Comparison of ENCODE assay signal across 7 mouse cellular contexts in genomic region chr13:55622649-55623541, GRCm38 (mm10). TPM values are rescaled to one million over a fixed set of nuclear protein-coding genes. Genes with fewer than 3 reads are reported as not detected.
DNase-seq lines count a peak whose midpoint lies in the region; ATAC-seq and TF ChIP-seq lines count a peak whose summit lies in the region.

Gene Caml, plus strand, starts transcription at chr13:55623005.

- no peaks in the 10 kb centered on the region for H3K9me3 ChIP-seq in embryonic facial prominence, embryonic 10.5 days
- H3K9me3 ChIP-seq in intestine, postnatal 0 days (ENCODE audit: control insufficient read depth), result no peaks in the 10 kb centered on the region
- no peaks in the 10 kb centered on the region for H3K9me3 ChIP-seq in midbrain, embryonic 12.5 days

- H3K27me3 ChIP-seq in embryonic facial prominence, embryonic 10.5 days (replicated peaks; ENCODE audit: low read depth, poor library complexity, severe bottlenecking), result no peaks in the 10 kb centered on the region
- H3K27me3 ChIP-seq in intestine, postnatal 0 days (replicated peaks; ENCODE audit: control insufficient read depth, insufficient read depth, low read length), result no peaks in the 10 kb centered on the region
- H3K27me3 ChIP-seq in midbrain, embryonic 12.5 days, result 0 out of 2 replicates have a peak, but pooled peaks cover 3% of the 10 kb centered on the region
- H3K27me3 ChIP-seq in small intestine, adult 2 months (ENCODE audit: control insufficient read depth, insufficient read depth, low read length), result no peaks in the 10 kb centered on the region

- peak; percentile 97 for ATAC-seq in intestine, postnatal 0 days
- peak; percentile 98 for ATAC-seq in midbrain, embryonic 12.5 days (ENCODE audit: low FRiP score, low read depth)

- H3K4me3 ChIP-seq in embryonic facial prominence, embryonic 10.5 days, result peak within 1 kb of the TSS; percentile 87
- peak within 1 kb of the TSS; percentile 88 for H3K4me3 ChIP-seq in intestine, postnatal 0 days (ENCODE audit: low read depth, low read length)
- H3K4me3 ChIP-seq in midbrain, embryonic 12.5 days, result peak within 1 kb of the TSS; percentile 90
- peak within 1 kb of the TSS; percentile 82 for H3K4me3 ChIP-seq in small intestine, adult 2 months (ENCODE audit: low read depth, low read length)

- peak within 1 kb of the TSS; percentile 93 for H3K27ac ChIP-seq in embryonic facial prominence, embryonic 10.5 days (replicated peaks)
- peak within 1 kb of the TSS; percentile 58 for H3K27ac ChIP-seq in intestine, postnatal 0 days (ENCODE audit: low read depth, low read length)
- H3K27ac ChIP-seq in midbrain, embryonic 12.5 days (replicated peaks), result peak within 1 kb of the TSS; percentile 86
- H3K27ac ChIP-seq in small intestine, adult 2 months (ENCODE audit: insufficient read depth, low read depth, low read length), result peak within 1 kb of the TSS; percentile 61

- TF ChIP-seq CTCF in intestine, postnatal 0 days (IDR thresholded peaks at IDR 0.05; ENCODE audit: low read depth), result no peak; the same call in 1 of the 2 replicates
- TF ChIP-seq CTCF in small intestine, adult 2 months (IDR thresholded peaks at IDR 0.05; ENCODE audit: extremely low read depth, insufficient read length, insufficient replicate concordance, low read depth, low read length), result no peak

- peak; percentile 85 for TF ChIP-seq POLR2A in small intestine, adult 2 months (IDR thresholded peaks at IDR 0.05; ENCODE audit: low read depth, low read length)

- peaks cover 33% of the 10 kb centered on the region for H3K36me3 ChIP-seq in embryonic facial prominence, embryonic 10.5 days (replicated peaks)
- peaks cover 14% of the 10 kb centered on the region; the same call in 1 of the 2 replicates for H3K36me3 ChIP-seq in intestine, postnatal 0 days (ENCODE audit: control insufficient read depth, insufficient read depth)
- peaks cover 13% of the 10 kb centered on the region for H3K36me3 ChIP-seq in midbrain, embryonic 12.5 days
- H3K36me3 ChIP-seq in small intestine, adult 2 months (ENCODE audit: control insufficient read depth, insufficient read depth, low read length), result no peaks in the 10 kb centered on the region; the same call in 1 of the 2 replicates

- peak; percentile 91 for DNase-seq in adrenal gland, postnatal 10 days
- peak; percentile 90 for DNase-seq in embryonic facial prominence, embryonic 10.5 days (ENCODE audit: low spot score)
- DNase-seq in gonadal fat pad, adult 2 months (ENCODE audit: low read depth), result peak; percentile 76
- DNase-seq in left cerebral cortex, postnatal 4 days, result peak; percentile 85

- peaks cover 24% of the 10 kb centered on the region for H3K4me1 ChIP-seq in embryonic facial prominence, embryonic 10.5 days
- H3K4me1 ChIP-seq in intestine, postnatal 0 days (replicated peaks; ENCODE audit: control insufficient read depth, insufficient read depth, low read length), result no peaks in the 10 kb centered on the region
- H3K4me1 ChIP-seq in midbrain, embryonic 12.5 days, result peaks cover 21% of the 10 kb centered on the region
- peaks cover 3% of the 10 kb centered on the region; the same call in 1 of the 2 replicates for H3K4me1 ChIP-seq in small intestine, adult 2 months (ENCODE audit: control insufficient read depth, insufficient read depth, insufficient read length, low read length)

- intact Hi-C loops in left cerebral cortex, postnatal 4 days (cut with DNase I), result no loop called here

- H3K9ac ChIP-seq in intestine, postnatal 0 days (ENCODE audit: low read depth, low read length), result peak within 1 kb of the TSS; percentile 84
- H3K9ac ChIP-seq in midbrain, embryonic 12.5 days (replicated peaks), result peak within 1 kb of the TSS; percentile 81

- under 1% methylated on average over 59 of the region's 59 CpGs for WGBS in embryonic facial prominence, embryonic 10.5 days
- under 1% methylated on average over 59 of the region's 59 CpGs for WGBS in intestine, postnatal 0 days
- under 1% methylated on average over 59 of the region's 59 CpGs for WGBS in midbrain, embryonic 12.5 days
- WGBS in small intestine, adult 2 months, result under 1% methylated on average over 59 of the region's 59 CpGs

- H3K4me2 ChIP-seq in intestine, postnatal 0 days (replicated peaks; ENCODE audit: low read depth), result peak within 1 kb of the TSS; percentile 80
- peak within 1 kb of the TSS; percentile 67 for H3K4me2 ChIP-seq in midbrain, embryonic 12.5 days (replicated peaks)

RNA-seq across cellular contexts. Expression of gene Caml, which starts in this region (rescaled TPM):
- total RNA-seq in adrenal gland, postnatal 10 days (2021), result 10 to 100 TPM; 27.4 to 28.4 TPM
- polyA plus RNA-seq in embryonic facial prominence, embryonic 10.5 days (2016; fragmentation: Nextera tagmentation; extraction: Ambion mirVana), result 52.6 and 53.6 TPM in 2 replicates
- 29.0 and 30.2 TPM in 2 replicates for polyA plus RNA-seq in gonadal fat pad, adult 2 months (2012; rRNA removed)
- 24.8 and 26.9 TPM in 2 replicates for polyA plus RNA-seq in intestine, postnatal 0 days (2015; fragmentation: Nextera tagmentation; extraction: Ambion mirVana)
- 10 to 100 TPM; 60.3 to 62.0 TPM for total RNA-seq in left cerebral cortex, postnatal 4 days (2021)
- polyA plus RNA-seq in midbrain, embryonic 12.5 days (2016; fragmentation: Nextera tagmentation; extraction: Ambion mirVana), result 68.0 and 73.9 TPM in 2 replicates
- polyA plus RNA-seq in small intestine, adult 2 months (2012; rRNA removed), result 3.8 and 5.7 TPM in 2 replicates

Comparison
In these comparisons a context has a peak if more than half of its experiments do, and no peak if none do; other contexts are left out.
1. Peak in every context shown above with its lines: DNase-seq, ATAC-seq, H3K4me3 ChIP-seq and H3K27ac ChIP-seq.